Mouse (Mus musculus): ENCODE data around the gene Gdf3. TPM values are rescaled to one million over a fixed set of nuclear protein-coding genes. Genes with fewer than 3 reads are reported as not detected.
"Not testable (repeated sequence)": the region's sequence is repeated elsewhere in the genome, so short reads cannot be mapped to it uniquely, and the experiment has no call there.

The Gdf3 gene
- polyA plus RNA-seq, 2 experiments: 0.11 to 0.20 TPM

GRCm38 (mm10) chr6:122591027-122591758 lies 18.7 kb downstream of the Gdf3 start:
- Histone ChIP-seq H3K4me1 (ENCODE audit: control insufficient read depth, insufficient read depth, low read length) (no peaks in the 10 kb centered on the region), H3K27me3 (ENCODE audit: control insufficient read depth, insufficient read depth, low read length) (no peaks in the 10 kb centered on the region), H3K36me3 (ENCODE audit: control insufficient read depth, insufficient read depth, low read length) (no peaks in the 10 kb centered on the region), H3K4me3 (replicated peaks; ENCODE audit: low read length) (no peak overlapping the region), H3K9me3 (ENCODE audit: control insufficient read depth, low read length) (no peaks in the 10 kb centered on the region), H3K27ac (replicated peaks; ENCODE audit: low read depth, low read length) (no peak overlapping the region), H3K4me2 (replicated peaks; ENCODE audit: low read depth, low read length, severe bottlenecking) (no peak overlapping the region), H3K9ac (ENCODE audit: low read depth, low read length, severe bottlenecking) (no peak overlapping the region)
- DNase-seq (ENCODE audit: low spot score): no peak
- no peak for ATAC-seq (ENCODE audit: low FRiP score, low read depth)
- no peak for TF ChIP-seq POLR2A (IDR thresholded peaks at IDR 0.05; ENCODE audit: borderline replicate concordance, extremely low read depth, insufficient read depth, insufficient read length)
- WGBS: 80% methylated on average over 13 of the region's 13 CpGs

- Histone ChIP-seq H3K9me3 (ENCODE audit: control insufficient read depth, low read length) (no peaks in the 10 kb centered on the region), H3K4me1 (ENCODE audit: control insufficient read depth, insufficient read depth, low read length) (no peaks in the 10 kb centered on the region), H3K4me2 (replicated peaks; ENCODE audit: low read depth, low read length, severe bottlenecking) (no peak overlapping the region), H3K36me3 (ENCODE audit: control insufficient read depth, insufficient read depth, low read length) (no peaks in the 10 kb centered on the region), H3K27ac (replicated peaks; ENCODE audit: low read depth, low read length) (no peak overlapping the region), H3K4me3 (replicated peaks; ENCODE audit: low read length) (no peak overlapping the region), H3K27me3 (ENCODE audit: control insufficient read depth, insufficient read depth, low read length) (no peaks in the 10 kb centered on the region), H3K9ac (ENCODE audit: low read depth, low read length, severe bottlenecking) (no peak overlapping the region)
- WGBS: 78% methylated on average over 1 of the region's 1 CpGs
- DNase-seq (ENCODE audit: low spot score) (no peak), ATAC-seq (ENCODE audit: low FRiP score, low read depth) (no peak)
- no peak for TF ChIP-seq POLR2A (IDR thresholded peaks at IDR 0.05; ENCODE audit: borderline replicate concordance, extremely low read depth, insufficient read depth, insufficient read length)
Measured at GRCm38 (mm10) chr6:122579086-122579485, 30.8 kb downstream of the Gdf3 start.

DNA sequence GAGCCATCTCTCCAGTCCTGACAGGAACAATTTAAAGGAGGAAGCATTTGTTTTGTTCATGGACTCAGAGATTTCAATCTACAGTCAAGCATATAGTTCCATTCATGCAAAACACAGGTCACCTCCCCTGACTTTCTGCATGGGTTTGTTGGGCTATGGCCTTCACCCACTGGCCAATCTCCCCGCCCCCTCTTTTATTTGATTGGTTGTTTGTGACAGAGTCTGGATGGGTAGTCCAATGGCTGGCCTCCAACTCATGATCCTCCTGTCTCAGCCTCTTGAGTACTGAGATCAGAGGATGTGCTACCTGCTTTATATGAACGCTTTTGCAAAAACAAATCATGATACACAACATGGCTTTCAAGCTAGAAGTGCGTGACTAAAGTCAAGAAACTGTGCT lies 32.9 kb downstream of the Gdf3 start:
- Histone ChIP-seq H3K27me3 (ENCODE audit: control insufficient read depth, insufficient read depth, low read length) (no peaks in the 10 kb centered on the region), H3K9me3 (ENCODE audit: control insufficient read depth, low read length) (no peaks in the 10 kb centered on the region), H3K36me3 (ENCODE audit: control insufficient read depth, insufficient read depth, low read length) (no peaks in the 10 kb centered on the region), H3K27ac (replicated peaks; ENCODE audit: low read depth, low read length) (no peak overlapping the region), H3K4me2 (replicated peaks; ENCODE audit: low read depth, low read length, severe bottlenecking) (no peak overlapping the region), H3K4me1 (ENCODE audit: control insufficient read depth, insufficient read depth, low read length) (no peaks in the 10 kb centered on the region), H3K9ac (ENCODE audit: low read depth, low read length, severe bottlenecking) (no peak overlapping the region), H3K4me3 (replicated peaks; ENCODE audit: low read length) (no peak overlapping the region)
- no peak for ATAC-seq (ENCODE audit: low FRiP score, low read depth)
- DNase-seq (ENCODE audit: low spot score): no peak
- 92% methylated on average over 3 of the region's 3 CpGs for WGBS
- TF ChIP-seq POLR2A (IDR thresholded peaks at IDR 0.05; ENCODE audit: borderline replicate concordance, extremely low read depth, insufficient read depth, insufficient read length): no peak

- not testable (repeated sequence) for H3K4me2 ChIP-seq (replicated peaks; ENCODE audit: low read depth, low read length, severe bottlenecking); H3K27me3 ChIP-seq (ENCODE audit: control insufficient read depth, insufficient read depth, low read length); H3K27ac ChIP-seq (replicated peaks; ENCODE audit: low read depth, low read length); ATAC-seq (ENCODE audit: low FRiP score, low read depth); DNase-seq (ENCODE audit: low spot score); H3K4me3 ChIP-seq (replicated peaks; ENCODE audit: low read length); H3K4me1 ChIP-seq (ENCODE audit: control insufficient read depth, insufficient read depth, low read length); H3K9me3 ChIP-seq (ENCODE audit: control insufficient read depth, low read length); H3K9ac ChIP-seq (ENCODE audit: low read depth, low read length, severe bottlenecking); H3K36me3 ChIP-seq (ENCODE audit: control insufficient read depth, insufficient read depth, low read length)
- 85% methylated on average over 1 of the region's 1 CpGs for WGBS
Measured at GRCm38 (mm10) chr6:122575037-122575436, 34.9 kb downstream of the Gdf3 start.

DNA sequence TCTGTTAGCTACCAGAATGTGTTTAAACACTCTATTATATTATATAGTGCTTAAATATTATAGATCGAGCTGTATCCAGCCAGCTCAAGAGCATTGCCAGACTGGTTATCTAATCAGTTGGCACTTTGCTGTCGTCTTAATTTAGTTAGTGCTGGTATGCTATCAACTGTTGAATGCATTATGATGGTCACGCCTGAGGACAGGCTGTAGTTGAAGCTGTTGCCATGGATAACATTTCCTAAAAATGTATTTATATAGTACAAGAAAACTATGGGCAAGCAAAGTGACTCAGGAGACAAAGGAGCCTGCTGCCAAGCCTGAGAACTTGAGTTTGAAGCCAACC lies 38.3 kb downstream of the Gdf3 start:
- WGBS: 82% methylated on average over 3 of the region's 3 CpGs
- no peaks in the 10 kb centered on the region for H3K36me3 ChIP-seq (ENCODE audit: control insufficient read depth, insufficient read depth, low read length)
- no peaks in the 10 kb centered on the region for H3K27me3 ChIP-seq (ENCODE audit: control insufficient read depth, insufficient read depth, low read length)
- ATAC-seq (ENCODE audit: low FRiP score, low read depth): no peak
- no peaks in the 10 kb centered on the region for H3K9me3 ChIP-seq (ENCODE audit: control insufficient read depth, low read length)
- no peaks in the 10 kb centered on the region for H3K4me1 ChIP-seq (ENCODE audit: control insufficient read depth, insufficient read depth, low read length)
- no peak overlapping the region for H3K4me3 ChIP-seq (replicated peaks; ENCODE audit: low read length)
- H3K4me2 ChIP-seq (replicated peaks; ENCODE audit: low read depth, low read length, severe bottlenecking): no peak overlapping the region
- no peak overlapping the region for H3K9ac ChIP-seq (ENCODE audit: low read depth, low read length, severe bottlenecking)
- H3K27ac ChIP-seq (replicated peaks; ENCODE audit: low read depth, low read length): no peak overlapping the region
- TF ChIP-seq POLR2A (IDR thresholded peaks at IDR 0.05; ENCODE audit: borderline replicate concordance, extremely low read depth, insufficient read depth, insufficient read length): no peak
- DNase-seq (ENCODE audit: low spot score): no peak

Measured in limb, embryonic 14.5 days (tissue).